In the genomic region with DNA sequence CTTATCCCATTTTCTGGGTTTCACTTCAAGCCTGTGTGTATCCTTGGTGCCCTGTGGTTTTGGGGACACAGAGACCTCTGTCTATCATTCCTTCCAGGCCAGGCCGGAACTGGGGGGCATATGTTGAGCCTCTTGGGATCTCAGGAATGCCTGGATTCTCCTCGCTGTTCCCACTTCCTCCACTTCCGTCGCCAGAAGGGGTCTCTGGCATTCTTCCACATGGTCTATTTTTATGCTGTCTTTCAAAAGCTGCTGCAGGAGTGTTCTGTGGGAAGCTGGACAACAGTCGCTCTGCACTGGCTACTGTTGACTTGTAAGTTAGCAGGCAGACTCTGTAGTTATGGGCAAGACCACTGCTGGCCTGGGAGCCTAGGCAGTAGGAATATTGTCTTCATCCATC, we compare ENCODE assay signal across 9 mouse cellular contexts.
DNase-seq lines count a peak whose midpoint lies in the region; ATAC-seq lines count a peak whose summit lies in the region.
"Had no signal": no experiment of that assay in that cellular context is flagged by ENCODE, and none has a peak within 500 bp of the region (broad histone marks: within the 10 kb centered on the region; RNA-seq: fewer than 3 reads in every experiment).

No protein-coding gene starts in this region.

- DNase-seq in kidney, adult 11 months = peak; percentile 41
- no peak for DNase-seq in kidney, adult 18-20 months
- peak; percentile 36 for DNase-seq in embryonic facial prominence, embryonic 11.5 days (ENCODE audit: low spot score)
- peak; percentile 42 to 53 for DNase-seq in heart, postnatal 10 days
- no peak for DNase-seq in adipocyte (ENCODE audit: low spot score)
- no peak for DNase-seq in right cerebral cortex, postnatal 14 days
- DNase-seq in layer of hippocampus, adult 18-20 months (ENCODE audit: low spot score in 2 of 2) = no peak
- DNase-seq: cerebellum, postnatal 36 days had no signal

- no peak overlapping the region for H3K4me2 ChIP-seq in embryonic facial prominence, embryonic 11.5 days (ENCODE audit: low read depth, low read length)
- no peak overlapping the region for H3K4me2 ChIP-seq in limb, embryonic 12.5 days

- H3K36me3 ChIP-seq in embryonic facial prominence, embryonic 11.5 days (replicated peaks; ENCODE audit: control insufficient read depth, insufficient read depth, low read depth, low read length) = no peaks in the 10 kb centered on the region
- H3K36me3 ChIP-seq in limb, embryonic 12.5 days = peaks cover 72% of the 10 kb centered on the region

- H3K27ac ChIP-seq in embryonic facial prominence, embryonic 11.5 days (replicated peaks; ENCODE audit: low read depth, low read length) = no peak overlapping the region; the same call in 1 of the 2 replicates
- H3K27ac ChIP-seq in limb, embryonic 12.5 days = peak overlapping the region; percentile 36; the same call in 1 of the 2 replicates

- H3K9ac ChIP-seq in embryonic facial prominence, embryonic 11.5 days (replicated peaks; ENCODE audit: low read length) = no peak overlapping the region
- 0 out of 2 replicates have a peak overlapping the region, but pooled peaks have one; percentile 2 for H3K9ac ChIP-seq in limb, embryonic 12.5 days (replicated peaks)

- 22% methylated on average over 5 of the region's 5 CpGs for WGBS in embryonic facial prominence, embryonic 11.5 days
- 56% methylated on average over 5 of the region's 5 CpGs for WGBS in limb, embryonic 12.5 days

- ATAC-seq in embryonic facial prominence, embryonic 11.5 days (replicated peaks; ENCODE audit: insufficient number of reproducible peaks, low FRiP score, low TSS enrichment, low read depth) = no peak
- no peak for ATAC-seq in limb, embryonic 12.5 days (ENCODE audit: insufficient number of reproducible peaks, insufficient read depth, low FRiP score, low TSS enrichment, low read depth)

- no peaks in the 10 kb centered on the region for H3K27me3 ChIP-seq in embryonic facial prominence, embryonic 11.5 days (ENCODE audit: control insufficient read depth, insufficient read depth, low read length)
- H3K27me3 ChIP-seq in limb, embryonic 12.5 days = no peaks in the 10 kb centered on the region

- no peaks in the 10 kb centered on the region for H3K9me3 ChIP-seq in embryonic facial prominence, embryonic 11.5 days (replicated peaks; ENCODE audit: control insufficient read depth, low read length)
- H3K9me3 ChIP-seq in limb, embryonic 12.5 days = no peaks in the 10 kb centered on the region

- no peaks in the 10 kb centered on the region; the same call in 1 of the 2 replicates for H3K4me1 ChIP-seq in embryonic facial prominence, embryonic 11.5 days (ENCODE audit: control insufficient read depth, insufficient read depth, low read length)
- peaks cover 27% of the 10 kb centered on the region for H3K4me1 ChIP-seq in limb, embryonic 12.5 days (replicated peaks)

- intact Hi-C loops in heart, postnatal 10 days (cut with DNase I) = no loop called here

- no peak overlapping the region for H3K4me3 ChIP-seq in embryonic facial prominence, embryonic 11.5 days (ENCODE audit: low read depth, low read length)
- no peak overlapping the region for H3K4me3 ChIP-seq in limb, embryonic 12.5 days (replicated peaks)

Comparison
In these comparisons a context has a peak if more than half of its experiments do, and no peak if none do; other contexts are left out.
1. DNase-seq: peak in kidney, adult 11 months (single experiment), embryonic facial prominence, embryonic 11.5 days (single experiment) and heart, postnatal 10 days (2 of 2); none in kidney, adult 18-20 months (single experiment), adipocyte (single experiment), right cerebral cortex, postnatal 14 days (single experiment) and layer of hippocampus, adult 18-20 months (0 of 2).